Mouse (Mus musculus): ENCODE measurements at regions not wholly inside any gene's neighbourhood (a gene's known extent, or its start where the extent isn't known, plus 50 kb on each side); places are given as distances from the start of the nearest gene placed in this dataset.

- Histone ChIP-seq H3K27me3 (0 out of 2 replicates have a peak, but pooled peaks cover 3% of the 10 kb centered on the region), H3K4me3 (no peak overlapping the region), H3K9ac (no peak overlapping the region), H3K27ac (peak overlapping the region; percentile 83), H3K4me2 (peak overlapping the region; percentile 27), H3K4me1 (peaks cover 34% of the 10 kb centered on the region), H3K36me3 (no peaks in the 10 kb centered on the region), H3K9me3 (no peaks in the 10 kb centered on the region)
- peak; percentile 65 for ATAC-seq (ENCODE audit: insufficient number of reproducible peaks, insufficient read depth, low FRiP score, low TSS enrichment, low read depth)
- WGBS: 3% methylated on average over 3 of the region's 3 CpGs
These were observed 59.0 kb upstream of the Actrt2 start for GRCm38 (mm10) chr4:154726636-154727045.

GRCm38 (mm10) chr4:154727945-154728344, 60.3 kb upstream of the Actrt2 start:
- Histone ChIP-seq H3K4me1 (peaks cover 36% of the 10 kb centered on the region), H3K9me3 (no peaks in the 10 kb centered on the region), H3K9ac (0 out of 2 replicates have a peak overlapping the region, but pooled peaks have one; percentile 27), H3K4me2 (no peak overlapping the region), H3K36me3 (no peaks in the 10 kb centered on the region), H3K27ac (peak overlapping the region; percentile 83), H3K4me3 (no peak overlapping the region), H3K27me3 (0 out of 2 replicates have a peak, but pooled peaks cover 3% of the 10 kb centered on the region)
- 63% methylated on average over 7 of the region's 7 CpGs for WGBS
- ATAC-seq (ENCODE audit: insufficient number of reproducible peaks, insufficient read depth, low FRiP score, low TSS enrichment, low read depth): no peak

GRCm38 (mm10) chr4:154730646-154731045, 63.0 kb upstream of the Actrt2 start:
- no peaks in the 10 kb centered on the region for H3K9me3 ChIP-seq
- no peak overlapping the region for H3K27ac ChIP-seq
- H3K4me1 ChIP-seq: peaks cover 36% of the 10 kb centered on the region
- no peak overlapping the region for H3K9ac ChIP-seq
- no peak overlapping the region for H3K4me2 ChIP-seq
- no peak for ATAC-seq (ENCODE audit: insufficient number of reproducible peaks, insufficient read depth, low FRiP score, low TSS enrichment, low read depth)
- WGBS: 90% methylated on average over 5 of the region's 5 CpGs
- H3K36me3 ChIP-seq: no peaks in the 10 kb centered on the region
- 0 out of 2 replicates have a peak, but pooled peaks cover 3% of the 10 kb centered on the region for H3K27me3 ChIP-seq
- H3K4me3 ChIP-seq: no peak overlapping the region

- Histone ChIP-seq H3K4me2 (no peak overlapping the region), H3K4me3 (no peak overlapping the region), H3K27ac (no peak overlapping the region), H3K27me3 (0 out of 2 replicates have a peak, but pooled peaks cover 3% of the 10 kb centered on the region), H3K9me3 (no peaks in the 10 kb centered on the region), H3K9ac (no peak overlapping the region), H3K36me3 (no peaks in the 10 kb centered on the region), H3K4me1 (peaks cover 39% of the 10 kb centered on the region)
- no peak for ATAC-seq (ENCODE audit: insufficient number of reproducible peaks, insufficient read depth, low FRiP score, low TSS enrichment, low read depth)
- WGBS: 46% methylated on average over 15 of the region's 15 CpGs
These were observed 63.7 kb upstream of the Actrt2 start for GRCm38 (mm10) chr4:154731345-154731744.

GRCm38 (mm10) chr4:154736071-154736470, 68.4 kb upstream of the Actrt2 start:
- Histone ChIP-seq H3K4me1 (peaks cover 14% of the 10 kb centered on the region; the same call in 1 of the 2 replicates), H3K9ac (no peak overlapping the region), H3K4me3 (no peak overlapping the region), H3K27me3 (peaks cover 6% of the 10 kb centered on the region), H3K9me3 (no peaks in the 10 kb centered on the region), H3K36me3 (no peaks in the 10 kb centered on the region), H3K4me2 (no peak overlapping the region), H3K27ac (no peak overlapping the region)
- ATAC-seq (ENCODE audit: insufficient number of reproducible peaks, insufficient read depth, low FRiP score, low TSS enrichment, low read depth): no peak
- WGBS: 52% methylated on average over 6 of the region's 6 CpGs

- Histone ChIP-seq H3K4me2 (peak overlapping the region; percentile 21; the same call in 1 of the 2 replicates), H3K9ac (0 out of 2 replicates have a peak overlapping the region, but pooled peaks have one; percentile 32), H3K36me3 (no peaks in the 10 kb centered on the region), H3K4me3 (no peak overlapping the region), H3K9me3 (no peaks in the 10 kb centered on the region), H3K4me1 (peaks cover 21% of the 10 kb centered on the region), H3K27me3 (peaks cover 21% of the 10 kb centered on the region), H3K27ac (no peak overlapping the region)
- WGBS: 34% methylated on average over 27 of the region's 27 CpGs
- ATAC-seq (ENCODE audit: insufficient number of reproducible peaks, insufficient read depth, low FRiP score, low TSS enrichment, low read depth): no peak
These were observed 73.6 kb upstream of the Actrt2 start for GRCm38 (mm10) chr4:154741123-154741890.

GRCm38 (mm10) chr4:154746323-154747005, 78.8 kb upstream of the Actrt2 start:
- peaks cover 28% of the 10 kb centered on the region for H3K27me3 ChIP-seq
- no peaks in the 10 kb centered on the region for H3K9me3 ChIP-seq
- ATAC-seq (ENCODE audit: insufficient number of reproducible peaks, insufficient read depth, low FRiP score, low TSS enrichment, low read depth): no peak
- peak overlapping the region; percentile 48 for H3K27ac ChIP-seq
- no peak overlapping the region for H3K9ac ChIP-seq
- H3K36me3 ChIP-seq: no peaks in the 10 kb centered on the region
- 66% methylated on average over 16 of the region's 16 CpGs for WGBS
- no peak overlapping the region for H3K4me3 ChIP-seq
- peaks cover 41% of the 10 kb centered on the region for H3K4me1 ChIP-seq
- H3K4me2 ChIP-seq: no peak overlapping the region

- no peaks in the 10 kb centered on the region for H3K36me3 ChIP-seq
- no peak overlapping the region for H3K4me3 ChIP-seq
- H3K27ac ChIP-seq: peak overlapping the region; percentile 48; the same call in 1 of the 2 replicates
- no peak for ATAC-seq (ENCODE audit: insufficient number of reproducible peaks, insufficient read depth, low FRiP score, low TSS enrichment, low read depth)
- H3K27me3 ChIP-seq: peaks cover 24% of the 10 kb centered on the region
- peaks cover 36% of the 10 kb centered on the region for H3K4me1 ChIP-seq
- no peaks in the 10 kb centered on the region for H3K9me3 ChIP-seq
- H3K9ac ChIP-seq: no peak overlapping the region
- WGBS: 87% methylated on average over 4 of the region's 4 CpGs
- no peak overlapping the region for H3K4me2 ChIP-seq
These were observed 79.3 kb upstream of the Actrt2 start for GRCm38 (mm10) chr4:154747006-154747343.

GRCm38 (mm10) chr4:154749160-154749559, 81.5 kb upstream of the Actrt2 start:
- ATAC-seq (ENCODE audit: insufficient number of reproducible peaks, insufficient read depth, low FRiP score, low TSS enrichment, low read depth): no peak
- no peak overlapping the region for H3K4me2 ChIP-seq
- H3K27ac ChIP-seq: no peak overlapping the region
- H3K9ac ChIP-seq: no peak overlapping the region
- no peaks in the 10 kb centered on the region for H3K36me3 ChIP-seq
- 48% methylated on average over 9 of the region's 9 CpGs for WGBS
- no peak overlapping the region for H3K4me3 ChIP-seq
- peaks cover 13% of the 10 kb centered on the region for H3K27me3 ChIP-seq
- no peaks in the 10 kb centered on the region for H3K9me3 ChIP-seq
- H3K4me1 ChIP-seq: peaks cover 36% of the 10 kb centered on the region

GRCm38 (mm10) chr4:154749996-154750395, 82.3 kb upstream of the Actrt2 start:
- Histone ChIP-seq H3K27me3 (peaks cover 13% of the 10 kb centered on the region), H3K36me3 (no peaks in the 10 kb centered on the region), H3K4me2 (no peak overlapping the region), H3K9me3 (no peaks in the 10 kb centered on the region), H3K4me3 (no peak overlapping the region), H3K27ac (peak overlapping the region; percentile 28; the same call in 1 of the 2 replicates), H3K4me1 (peaks cover 36% of the 10 kb centered on the region), H3K9ac (no peak overlapping the region)
- no peak for ATAC-seq (ENCODE audit: insufficient number of reproducible peaks, insufficient read depth, low FRiP score, low TSS enrichment, low read depth)
- WGBS: 84% methylated on average over 2 of the region's 2 CpGs

- H3K4me1 ChIP-seq: peaks cover 35% of the 10 kb centered on the region
- peaks cover 13% of the 10 kb centered on the region for H3K27me3 ChIP-seq
- no peak overlapping the region for H3K4me2 ChIP-seq
- H3K27ac ChIP-seq: peak overlapping the region; percentile 57; the same call in 1 of the 2 replicates
- H3K36me3 ChIP-seq: no peaks in the 10 kb centered on the region
- H3K9ac ChIP-seq: 0 out of 2 replicates have a peak overlapping the region, but pooled peaks have one; percentile 6
- H3K4me3 ChIP-seq: no peak overlapping the region
- WGBS: 30% methylated on average over 14 of the region's 14 CpGs
- no peak for ATAC-seq (ENCODE audit: insufficient number of reproducible peaks, insufficient read depth, low FRiP score, low TSS enrichment, low read depth)
- no peaks in the 10 kb centered on the region for H3K9me3 ChIP-seq
These were observed 82.9 kb upstream of the Actrt2 start for GRCm38 (mm10) chr4:154750440-154751107.
